Mouse (Mus musculus) CH12.LX (cell line): Measurements from ENCODE around the gene Cd5. TPM values are rescaled to one million over a fixed set of nuclear protein-coding genes. Genes with fewer than 3 reads are reported as not detected.

Source experiments
- DNase-seq: peaks from one replicate; pipeline ENCODE4 v3.0.0-alpha.2; 2013; ENCODE audit errors: extremely low read depth
- H3K27ac ChIP-seq: 2 replicates; pipeline ENCODE4 v1.5.1; 2012; ENCODE audit warnings: low read depth, mild to moderate bottlenecking, control low read depth, moderate library complexity; ENCODE audit not compliant: insufficient read depth
- H3K27me3 ChIP-seq: replicated peaks from 2 replicates; pipeline ENCODE3; 2012; ENCODE audit warnings: inconsistent platforms
- H3K36me3 ChIP-seq, 2 experiments: replicated peaks in 1 of 2; 2 replicates each; pipeline versions ENCODE3 to v1.6.1; 2012; ENCODE audit warnings: inconsistent platforms in 1 of 2, low read length in 1 of 2, mild to moderate bottlenecking in 1 of 2, mixed read lengths in 1 of 2, moderate library complexity in 1 of 2; ENCODE audit not compliant: control insufficient read depth in 1 of 2, insufficient read depth in 1 of 2
- H3K4me1 ChIP-seq, 2 experiments: 2 replicates each; pipeline ENCODE4 v1.6.1; 2012; ENCODE audit warnings: inconsistent platforms in 1 of 2, moderate library complexity in 1 of 2; ENCODE audit not compliant: insufficient read depth in 2 of 2, control insufficient read depth in 1 of 2
- H3K4me2 ChIP-seq: 2 replicates; pipeline ENCODE4 v1.6.1; 2012; ENCODE audit warnings: low read depth, mild to moderate bottlenecking, control low read depth; ENCODE audit not compliant: poor library complexity, insufficient read depth, severe bottlenecking
- H3K4me3 ChIP-seq, 3 experiments: fragments of 150-350 bp in 1 of 3; sonication (generic) in 1 of 3; replicated peaks in 1 of 3; 2 replicates each; pipeline versions ENCODE3 to v1.5.1; 2011 to 2012; ENCODE audit warnings: low read depth in 2 of 3, low read length in 2 of 3, mild to moderate bottlenecking in 2 of 3, moderate library complexity in 2 of 3, control low read depth in 1 of 3, improper control_type of control experiment in 1 of 3, inconsistent platforms in 1 of 3, mixed read lengths in 1 of 3; ENCODE audit not compliant: poor library complexity in 1 of 3
- H3K79me2 ChIP-seq: replicated peaks from 2 replicates; pipeline ENCODE4 v1.6.1; 2012; ENCODE audit warnings: mild to moderate bottlenecking, moderate library complexity; ENCODE audit not compliant: control insufficient read depth, poor library complexity, insufficient read depth, severe bottlenecking; ENCODE audit errors: extremely low read depth
- H3K9ac ChIP-seq: 2 replicates; pipeline ENCODE4 v1.6.1; 2012; ENCODE audit warnings: low read depth, mild to moderate bottlenecking, control low read depth, moderate library complexity; ENCODE audit not compliant: insufficient read depth
- H3K9me3 ChIP-seq: replicated peaks from 2 replicates; pipeline ENCODE3; 2012; ENCODE audit warnings: low read length, inconsistent platforms, mixed read lengths
- BHLHE40 ChIP-seq: IDR thresholded peaks from 2 replicates; pipeline ENCODE4 v1.6.1; 2011; ENCODE audit warnings: mild to moderate bottlenecking, low read depth, low read length, improper control_type of control experiment
- CHD1 ChIP-seq: IDR thresholded peaks from 2 replicates; pipeline ENCODE4 v1.6.1; 2012; ENCODE audit warnings: low read depth, low read length, improper control_type of control experiment, inconsistent platforms
- CHD2 ChIP-seq: IDR thresholded peaks from 2 replicates; pipeline ENCODE4 v1.6.1; 2011; ENCODE audit warnings: low read length, improper control_type of control experiment
- E2F4 ChIP-seq: IDR thresholded peaks from 2 replicates; pipeline ENCODE4 v1.6.1; 2011; ENCODE audit warnings: low read depth, low read length, improper control_type of control experiment; ENCODE audit not compliant: insufficient replicate concordance
- ETS1 ChIP-seq: conservative IDR thresholded peaks from 2 replicates; pipeline ENCODE4 v1.6.1; 2012; ENCODE audit warnings: low read depth, mild to moderate bottlenecking, inconsistent platforms, low read length, improper control_type of control experiment, moderate library complexity
- GABPA ChIP-seq: IDR thresholded peaks from 2 replicates; pipeline ENCODE4 v1.6.1; 2012; ENCODE audit warnings: low read depth, low read length, improper control_type of control experiment, inconsistent platforms; ENCODE audit not compliant: insufficient replicate concordance
- IRF4 ChIP-seq: IDR thresholded peaks from 2 replicates; pipeline ENCODE4 v1.6.1; 2014; ENCODE audit warnings: low read depth, mild to moderate bottlenecking, inconsistent platforms, low read length, improper control_type of control experiment
- JUN ChIP-seq: IDR thresholded peaks from 2 replicates; pipeline ENCODE4 v1.6.1; 2011; ENCODE audit warnings: low read depth, mild to moderate bottlenecking, low read length, improper control_type of control experiment, moderate library complexity; ENCODE audit not compliant: insufficient read depth
- MAFK ChIP-seq: IDR thresholded peaks from 2 replicates; pipeline ENCODE4 v1.6.1; 2011; ENCODE audit warnings: low read length, improper control_type of control experiment; ENCODE audit not compliant: insufficient replicate concordance
- MAZ ChIP-seq: IDR thresholded peaks from 2 replicates; pipeline ENCODE4 v1.6.1; 2012; ENCODE audit warnings: low read depth, mild to moderate bottlenecking, inconsistent platforms, low read length, improper control_type of control experiment, moderate library complexity
- MXI1 ChIP-seq: IDR thresholded peaks from 2 replicates; pipeline ENCODE4 v1.6.1; 2011; ENCODE audit warnings: mild to moderate bottlenecking, low read depth, low read length, improper control_type of control experiment
- MYC ChIP-seq: IDR thresholded peaks from 2 replicates; pipeline ENCODE4 v1.6.1; 2011; ENCODE audit warnings: low read depth, mild to moderate bottlenecking, improper control_type of control experiment, low read length
- POLR2A ChIP-seq: IDR thresholded peaks from 2 replicates; pipeline ENCODE4 v1.6.1; 2011; ENCODE audit warnings: low read depth, mild to moderate bottlenecking, improper control_type of control experiment, low read length
- POLR2AphosphoS2 ChIP-seq: IDR thresholded peaks from 2 replicates; pipeline ENCODE4 v1.6.1; 2011; ENCODE audit warnings: low read depth, low read length, improper control_type of control experiment
- RCOR1 ChIP-seq: conservative IDR thresholded peaks from 2 replicates; pipeline ENCODE4 v1.6.1; 2012; ENCODE audit warnings: low read depth, mild to moderate bottlenecking, inconsistent platforms, low read length, improper control_type of control experiment
- USF1 ChIP-seq: IDR thresholded peaks from 2 replicates; pipeline ENCODE4 v1.6.1; 2014; ENCODE audit warnings: low read depth, mild to moderate bottlenecking, inconsistent platforms, low read length, improper control_type of control experiment
- ZC3H11A ChIP-seq: IDR thresholded peaks from 2 replicates; pipeline ENCODE4 v1.6.1; 2012; ENCODE audit warnings: low read depth, mild to moderate bottlenecking, inconsistent platforms, low read length, improper control_type of control experiment
- ZKSCAN1 ChIP-seq: IDR thresholded peaks from 2 replicates; pipeline ENCODE4 v1.6.1; 2012; ENCODE audit warnings: low read depth, inconsistent platforms, low read length, improper control_type of control experiment, borderline replicate concordance
- ZMIZ1 ChIP-seq: IDR thresholded peaks from 2 replicates; pipeline ENCODE4 v1.6.1; 2012; ENCODE audit warnings: low read depth, mild to moderate bottlenecking, inconsistent platforms, low read length, improper control_type of control experiment
- dilution Hi-C: fragments of 300-500 bp; cut with MboI; formaldehyde crosslinking; loops from 2 replicates; pipeline ENCODE4 v1.14.3; 2020; ENCODE audit warnings: low sequenced_read_pairs; ENCODE audit not compliant: extremely low pct_unique_long_range_greater_than_20kb, extremely low pct_ligation_motif_present
- in situ Hi-C: fragments of 300-500 bp; cut with MboI; formaldehyde crosslinking; loops from 3 replicates; pipeline ENCODE4 v1.14.3; 2019; ENCODE audit warnings: low sequenced_read_pairs, low pct_ligation_motif_present, low pct_unique_long_range_greater_than_20kb, mixed read lengths
- polyA plus RNA-seq: library from polyadenylated mRNA; unstranded; fragments of >175 nt; gene quantifications from 2 replicates; pipeline ENCODE4 v1.2.1, GENCODE M21; 2012; ENCODE audit warnings: low read depth; ENCODE audit not compliant: insufficient read length
- total RNA-seq, 2 experiments: library from RNA; depleted of rRNA; stranded (reverse); fragments of 300-350 nt in 1 of 2; fragments of >200 nt in 1 of 2; gene quantifications; 2 replicates each; pipeline ENCODE4 v1.2.3; 2012 to 2014

The Cd5 gene
- total and polyA plus RNA-seq, 3 experiments = 8.7 to 51.4 (median 17.7) TPM

DNA sequence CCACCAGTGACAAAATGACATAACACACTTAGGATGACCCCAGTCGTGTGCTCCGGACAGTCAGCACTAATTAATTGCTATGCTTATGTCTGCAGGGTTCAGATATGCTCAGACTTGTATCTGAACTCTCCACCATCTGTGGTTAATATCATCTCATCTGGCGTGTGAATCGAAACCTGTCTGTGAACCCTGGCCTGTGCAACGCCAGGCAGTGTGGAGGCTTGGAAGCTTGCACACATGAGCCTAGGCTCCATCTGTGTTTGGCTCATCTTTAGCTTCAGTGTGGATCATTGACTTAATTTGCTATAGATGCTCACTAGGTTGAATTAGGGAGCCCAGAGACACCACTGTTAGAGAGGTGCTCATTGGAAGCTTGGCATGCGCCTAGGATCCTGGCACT, 23.7 kb upstream of the Cd5 start:
- H3K9me3 ChIP-seq = no peaks in the 10 kb centered on the region
- no peak for TF ChIP-seq GABPA
- TF ChIP-seq ZKSCAN1 = no peak
- no peak for TF ChIP-seq POLR2A
- no peak for TF ChIP-seq MAZ
- no peak for TF ChIP-seq POLR2AphosphoS2
- no peak for TF ChIP-seq ETS1
- TF ChIP-seq CHD2 = no peak
- no peak for TF ChIP-seq MAFK
- no peak for TF ChIP-seq MYC
- no peak for TF ChIP-seq RCOR1
- TF ChIP-seq BHLHE40 = no peak
- TF ChIP-seq ZMIZ1 = no peak
- TF ChIP-seq, all 38 proteins: peak for 0
- H3K27me3 ChIP-seq = no peaks in the 10 kb centered on the region
- H3K9ac ChIP-seq = no peak overlapping the region
- H3K4me2 ChIP-seq = no peak overlapping the region
- dilution Hi-C loops (no loop called here), in situ Hi-C loops (no loop called here)
- H3K4me1 ChIP-seq = peaks cover 48 to 89% of the 10 kb centered on the region in 2 experiments
- peaks cover 0 to 56% of the 10 kb centered on the region in 2 experiments for H3K36me3 ChIP-seq
- DNase-seq = no peak
- no peaks in the 10 kb centered on the region for H3K79me2 ChIP-seq
- no peak overlapping the region for H3K4me3 ChIP-seq
- no peak overlapping the region for H3K27ac ChIP-seq

DNA sequence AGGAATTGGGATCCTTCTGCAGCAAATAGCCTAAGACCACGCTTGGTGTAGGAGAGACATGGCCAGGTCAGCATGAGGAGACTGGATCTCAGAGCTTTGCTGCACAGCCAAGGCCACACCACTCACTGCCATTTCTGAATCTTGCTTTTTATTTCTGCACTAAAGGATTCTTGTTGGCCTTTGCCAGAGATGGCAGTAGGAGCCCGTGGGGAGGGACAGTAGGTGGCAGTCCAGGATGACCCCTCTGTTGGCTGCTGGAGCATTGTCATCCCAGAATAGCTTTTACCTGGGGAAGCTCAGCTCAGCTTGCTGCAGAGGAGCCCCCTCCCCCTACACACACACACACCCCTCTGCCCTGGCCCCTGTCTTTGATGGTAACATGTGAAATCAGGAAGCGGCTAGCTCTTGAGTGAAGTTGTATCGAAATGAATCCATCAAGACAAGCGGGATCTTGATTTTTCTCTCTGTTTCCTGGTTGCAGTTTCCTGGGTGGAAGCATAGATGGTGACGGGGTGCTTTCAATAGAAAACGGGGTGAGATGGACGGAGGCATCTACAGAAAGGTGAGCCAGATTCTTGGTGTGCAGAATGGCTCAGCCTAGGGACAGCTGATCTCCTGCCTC, 23.1 kb upstream of the Cd5 start:
- H3K4me2 ChIP-seq = no peak overlapping the region
- H3K9ac ChIP-seq = no peak overlapping the region
- H3K9me3 ChIP-seq = no peaks in the 10 kb centered on the region
- DNase-seq = no peak
- no peak overlapping the region for H3K27ac ChIP-seq
- H3K4me3 ChIP-seq = no peak overlapping the region
- peaks cover 54 to 90% of the 10 kb centered on the region in 2 experiments for H3K4me1 ChIP-seq
- no peak for TF ChIP-seq USF1
- no peak for TF ChIP-seq MXI1
- TF ChIP-seq E2F4 = no peak
- TF ChIP-seq JUN = no peak
- no peak for TF ChIP-seq IRF4
- TF ChIP-seq CHD1 = no peak
- no peak for TF ChIP-seq ZC3H11A
- TF ChIP-seq GABPA = no peak
- TF ChIP-seq POLR2AphosphoS2 = no peak
- no peak for TF ChIP-seq BHLHE40
- no peaks in the 10 kb centered on the region for H3K27me3 ChIP-seq
- in situ Hi-C loops = no loop called here
- peaks cover 0 to 53% of the 10 kb centered on the region in 2 experiments for H3K36me3 ChIP-seq
- dilution Hi-C loops = no loop called here
- H3K79me2 ChIP-seq = no peaks in the 10 kb centered on the region
